In genomic region chr9:75050003-75050402, GRCm38 (mm10) we compare ENCODE assay signal across 8 mouse cellular contexts. TPM values are rescaled to one million over a fixed set of nuclear protein-coding genes. Genes with fewer than 3 reads are reported as not detected.
DNase-seq lines count a peak whose midpoint lies in the region; ATAC-seq lines count a peak whose summit lies in the region.

No protein-coding gene starts in this region.

- H3K9me3 ChIP-seq in kidney, embryonic 14.5 days (ENCODE audit: control insufficient read depth, low read length) = no peaks in the 10 kb centered on the region
- H3K9me3 ChIP-seq in liver, embryonic 11.5 days (ENCODE audit: control insufficient read depth, low read length) = no peaks in the 10 kb centered on the region

- H3K4me1 ChIP-seq in kidney, embryonic 14.5 days (ENCODE audit: control insufficient read depth, insufficient read depth, low read length) = no peaks in the 10 kb centered on the region
- H3K4me1 ChIP-seq in liver, embryonic 11.5 days (replicated peaks; ENCODE audit: control insufficient read depth, insufficient read depth, low read length) = no peaks in the 10 kb centered on the region; the same call in 1 of the 2 replicates

- H3K36me3 ChIP-seq in kidney, embryonic 14.5 days (ENCODE audit: control insufficient read depth, insufficient read depth, low read length) = peaks cover 11% of the 10 kb centered on the region; the same call in 1 of the 2 replicates
- H3K36me3 ChIP-seq in liver, embryonic 11.5 days (ENCODE audit: control insufficient read depth, insufficient read depth, low read length) = no peaks in the 10 kb centered on the region; the same call in 1 of the 2 replicates

- no peak overlapping the region for H3K4me2 ChIP-seq in kidney, embryonic 14.5 days (replicated peaks; ENCODE audit: low read depth, low read length)
- no peak overlapping the region for H3K4me2 ChIP-seq in liver, embryonic 11.5 days

- ATAC-seq in common myeloid progenitor, adult 5-6 weeks (replicated peaks; ENCODE audit: low read depth, poor library complexity, severe bottlenecking) = peak; percentile 85
- 0 out of 2 replicates have a peak, but pooled peaks have one; percentile 32 for ATAC-seq in kidney, embryonic 14.5 days (ENCODE audit: low FRiP score, low TSS enrichment)
- ATAC-seq in liver, embryonic 11.5 days (replicated peaks; ENCODE audit: low FRiP score) = 0 out of 2 replicates have a peak, but pooled peaks have one; percentile 45

- 34% methylated on average over 3 of the region's 3 CpGs for WGBS in kidney, embryonic 14.5 days
- WGBS in liver, embryonic 11.5 days = 42% methylated on average over 3 of the region's 3 CpGs

- no peak overlapping the region for H3K27ac ChIP-seq in kidney, embryonic 14.5 days (ENCODE audit: low read depth, low read length)
- no peak overlapping the region for H3K27ac ChIP-seq in liver, embryonic 11.5 days (ENCODE audit: low read depth, low read length)

- no peak overlapping the region for H3K9ac ChIP-seq in kidney, embryonic 14.5 days (ENCODE audit: low read depth, low read length)
- H3K9ac ChIP-seq in liver, embryonic 11.5 days (ENCODE audit: low read depth, low read length) = no peak overlapping the region

- peak; percentile 73 to 77 for DNase-seq in B cell, adult 2 months
- DNase-seq in NIH3T3 (ENCODE audit: low read depth) = peak; percentile 86
- peak; percentile 46 for DNase-seq in gastrocnemius, postnatal 10 days
- DNase-seq in liver, embryonic 11.5 days (ENCODE audit: low spot score) = no peak
- DNase-seq in neural tube, embryonic 10.5 days (ENCODE audit: extremely low spot score, low spot score) = peak; percentile 36
- DNase-seq in thymus, postnatal 10 days (ENCODE audit: low spot score in 2 of 2) = peak; percentile 29 to 71

- no peak overlapping the region for H3K4me3 ChIP-seq in kidney, embryonic 14.5 days (ENCODE audit: low read length)
- H3K4me3 ChIP-seq in liver, embryonic 11.5 days (ENCODE audit: low read depth, low read length) = no peak overlapping the region

- no peaks in the 10 kb centered on the region for H3K27me3 ChIP-seq in kidney, embryonic 14.5 days (ENCODE audit: control insufficient read depth, insufficient read depth, low read length)
- no peaks in the 10 kb centered on the region for H3K27me3 ChIP-seq in liver, embryonic 11.5 days (replicated peaks; ENCODE audit: control insufficient read depth, insufficient read depth, low read length)

RNA-seq across cellular contexts. Expression of gene Arpp19, which starts 12.6 kb away (rescaled TPM):
- 121 and 223 TPM in 2 replicates for total RNA-seq in common myeloid progenitor, adult 5-6 weeks (2017)
- 100 to 1,000 TPM; 147 to 150 TPM for total RNA-seq in gastrocnemius, postnatal 10 days (2021)
- polyA plus RNA-seq in kidney, embryonic 14.5 days (2014; fragmentation: Nextera tagmentation; extraction: Ambion mirVana) = 274 and 341 TPM in 2 replicates
- polyA plus RNA-seq in liver, embryonic 11.5 days (2014; fragmentation: Nextera tagmentation; extraction: Ambion mirVana) = 322 and 335 TPM in 2 replicates

RNA-seq across cellular contexts. Expression of gene Myo5a, which starts 20.8 kb away (rescaled TPM):
- total RNA-seq in common myeloid progenitor, adult 5-6 weeks (2017) = 104 and 122 TPM in 2 replicates
- 10 to 100 TPM; 18.5 to 27.8 TPM for total RNA-seq in gastrocnemius, postnatal 10 days (2021)
- polyA plus RNA-seq in kidney, embryonic 14.5 days (2014; fragmentation: Nextera tagmentation; extraction: Ambion mirVana) = 11.2 and 23.5 TPM in 2 replicates
- 7.0 and 7.5 TPM in 2 replicates for polyA plus RNA-seq in liver, embryonic 11.5 days (2014; fragmentation: Nextera tagmentation; extraction: Ambion mirVana)

Comparison
In these comparisons a context has a peak if more than half of its experiments do, and no peak if none do; other contexts are left out.
1. ATAC-seq: peak in every context shown above with its lines; median percentile 85 in common myeloid progenitor, adult 5-6 weeks; 45 in liver, embryonic 11.5 days; 32 in kidney, embryonic 14.5 days.